Mouse (Mus musculus): ENCODE measurements around the gene Tbx1.

Gene Tbx1

GRCm38 (mm10) chr16:18587847-18588737 lies 2.4 kb downstream of the Tbx1 start:
- DNase-seq (ENCODE audit: low spot score) = no peak

GRCm38 (mm10) chr16:18586906-18587546 lies 3.4 kb downstream of the Tbx1 start:
- no peak for DNase-seq (ENCODE audit: low spot score)

- DNase-seq (ENCODE audit: low spot score) = no peak
Measured at GRCm38 (mm10) chr16:18586076-18586905, 4.2 kb downstream of the Tbx1 start.

GRCm38 (mm10) chr16:18585676-18586075 lies 4.8 kb downstream of the Tbx1 start:
- DNase-seq (ENCODE audit: low spot score) = no peak

- DNase-seq (ENCODE audit: low spot score) = no peak
Measured at GRCm38 (mm10) chr16:18584901-18585510, 5.5 kb downstream of the Tbx1 start.

GRCm38 (mm10) chr16:18583673-18584357 lies 6.7 kb downstream of the Tbx1 start:
- DNase-seq (ENCODE audit: low spot score) = no peak

- DNase-seq (ENCODE audit: low spot score) = no peak
Measured at GRCm38 (mm10) chr16:18583169-18583568, 7.3 kb downstream of the Tbx1 start.

GRCm38 (mm10) chr16:18582426-18583148 lies 7.9 kb downstream of the Tbx1 start:
- DNase-seq (ENCODE audit: low spot score) = no peak

- DNase-seq (ENCODE audit: low spot score) = no peak
Measured at GRCm38 (mm10) chr16:18581623-18582205, 8.8 kb downstream of the Tbx1 start.

GRCm38 (mm10) chr16:18581050-18581622 lies 9.3 kb downstream of the Tbx1 start:
- DNase-seq (ENCODE audit: low spot score) = no peak

- DNase-seq (ENCODE audit: low spot score) = no peak
Measured at GRCm38 (mm10) chr16:18580389-18580788, 10.1 kb downstream of the Tbx1 start.

GRCm38 (mm10) chr16:18577599-18578160 lies 12.8 kb downstream of the Tbx1 start:
- DNase-seq (ENCODE audit: low spot score) = no peak

GRCm38 (mm10) chr16:18577071-18577470 lies 13.4 kb downstream of the Tbx1 start:
- no peak for DNase-seq (ENCODE audit: low spot score)

GRCm38 (mm10) chr16:18574196-18574595 lies 16.3 kb downstream of the Tbx1 start:
- DNase-seq (ENCODE audit: low spot score) = no peak

GRCm38 (mm10) chr16:18568599-18568998 lies 21.9 kb downstream of the Tbx1 start:
- DNase-seq (ENCODE audit: low spot score) = no peak

GRCm38 (mm10) chr16:18564472-18564871 lies 26.0 kb downstream of the Tbx1 start:
- no peak for DNase-seq (ENCODE audit: low spot score)

GRCm38 (mm10) chr16:18556461-18556860 lies 34.0 kb downstream of the Tbx1 start:
- DNase-seq (ENCODE audit: low spot score) = no peak

- no peak for DNase-seq (ENCODE audit: low spot score)
Measured at GRCm38 (mm10) chr16:18555235-18555935, 35.1 kb downstream of the Tbx1 start.

- DNase-seq (ENCODE audit: low spot score) = no peak
Measured at GRCm38 (mm10) chr16:18554721-18555120, 35.8 kb downstream of the Tbx1 start.
